Mouse (Mus musculus) kidney, postnatal 36 days (tissue): ENCODE measurements around the gene Ficd.

ENCODE experiments used
- DNase-seq, 2 experiments: peaks; one replicate each; pipeline ENCODE4 v3.0.0; 2021 to 2022; ENCODE audit warnings: mixed read lengths in 2 of 2

Gene Ficd

DNA sequence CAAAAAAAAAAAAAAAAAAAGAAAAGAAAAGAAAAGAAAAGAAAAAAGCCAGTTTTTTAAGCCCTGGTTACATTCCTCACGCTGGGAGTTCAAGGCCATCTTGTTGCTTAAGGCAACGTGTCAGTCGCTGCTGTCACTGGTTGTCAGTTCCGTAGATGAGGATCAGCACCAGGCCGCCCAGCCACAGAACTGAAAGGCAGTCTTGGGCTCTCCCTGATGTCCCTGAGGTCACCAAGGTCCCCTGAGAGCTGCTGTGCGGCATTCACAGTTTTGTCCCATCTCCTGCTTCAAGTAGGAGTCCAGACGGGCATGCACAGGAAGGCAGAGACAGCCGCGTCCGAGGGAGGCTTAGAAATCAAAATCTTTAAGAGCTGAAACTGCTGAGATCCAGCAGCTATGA, 40.0 kb downstream of the Ficd start:
- no peak for DNase-seq

GRCm38 (mm10) chr5:113776128-113776895, 40.7 kb downstream of the Ficd start:
- peak; percentile 62 to 65 for DNase-seq

GRCm38 (mm10) chr5:113776896-113777226, 41.3 kb downstream of the Ficd start:
- no peak for DNase-seq

DNA sequence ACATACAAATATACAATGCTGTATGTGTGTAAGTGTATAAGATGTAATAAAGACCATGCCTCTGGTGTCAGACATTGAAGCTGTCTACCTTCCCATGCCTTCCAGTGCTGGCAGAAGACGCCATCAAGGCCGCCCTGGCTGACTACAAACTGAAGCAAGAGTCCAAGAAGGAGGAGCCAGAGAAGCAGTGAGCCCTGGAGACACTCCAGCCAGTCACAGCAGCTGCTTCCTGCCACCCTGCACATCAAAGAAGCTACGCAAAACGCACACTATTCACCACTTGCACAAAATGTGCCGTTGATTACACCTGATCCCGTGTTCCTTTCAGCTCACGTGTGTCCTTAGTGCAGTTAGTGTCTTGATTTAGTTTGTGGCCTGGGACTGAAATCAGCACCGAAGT, 42.1 kb downstream of the Ficd start:
- DNase-seq, result peak; percentile 36 to 57

DNA sequence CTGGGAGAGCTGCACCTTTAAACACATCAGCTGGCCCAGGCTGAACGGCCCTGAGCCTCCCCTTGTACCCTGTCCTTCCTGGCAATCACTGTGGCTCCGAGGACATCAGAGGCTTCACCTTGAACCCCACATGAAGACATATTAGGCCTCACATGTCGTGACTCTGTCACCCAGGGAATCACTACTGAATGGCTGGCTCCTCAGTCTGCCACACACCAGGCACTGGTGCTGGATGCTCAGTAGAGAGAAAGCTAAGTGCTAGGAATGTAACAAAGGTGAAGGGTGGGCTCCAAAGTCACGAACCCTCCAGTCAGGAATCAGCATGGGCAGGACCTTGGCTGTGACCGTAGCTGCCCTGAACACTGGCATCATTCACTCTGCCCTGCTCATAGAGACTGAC, 44.0 kb downstream of the Ficd start:
- DNase-seq, result no peak

DNA sequence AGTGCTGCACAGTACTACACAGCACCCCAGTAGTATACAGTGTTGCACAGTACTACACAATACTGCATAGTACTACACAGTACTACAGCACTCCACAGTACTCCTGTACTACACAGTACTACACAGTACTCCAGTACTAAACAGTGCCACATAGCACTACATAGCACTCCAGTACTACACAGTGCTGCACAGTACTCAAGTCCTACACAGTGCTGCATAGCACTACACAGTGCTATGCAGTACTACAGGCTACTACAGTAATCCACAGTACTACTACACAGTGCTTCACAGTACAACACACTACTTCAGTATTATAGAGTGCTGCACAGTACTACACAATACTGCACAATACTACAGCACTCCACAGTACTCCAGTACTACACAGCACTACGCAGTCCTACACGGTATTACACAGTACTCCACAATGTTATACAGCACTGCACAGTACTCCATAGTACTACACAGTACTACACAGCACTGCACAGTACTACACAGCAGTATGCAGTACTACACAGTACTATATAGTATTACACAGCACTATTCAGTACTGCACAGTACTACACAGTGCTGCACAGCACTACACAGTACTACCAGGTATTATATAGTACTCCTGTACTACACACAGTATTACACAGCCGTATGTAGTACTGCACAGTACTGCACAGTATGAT, 44.6 kb downstream of the Ficd start:
- DNase-seq, result no peak

GRCm38 (mm10) chr5:113780763-113781162, 45.2 kb downstream of the Ficd start:
- DNase-seq, result no peak

DNA sequence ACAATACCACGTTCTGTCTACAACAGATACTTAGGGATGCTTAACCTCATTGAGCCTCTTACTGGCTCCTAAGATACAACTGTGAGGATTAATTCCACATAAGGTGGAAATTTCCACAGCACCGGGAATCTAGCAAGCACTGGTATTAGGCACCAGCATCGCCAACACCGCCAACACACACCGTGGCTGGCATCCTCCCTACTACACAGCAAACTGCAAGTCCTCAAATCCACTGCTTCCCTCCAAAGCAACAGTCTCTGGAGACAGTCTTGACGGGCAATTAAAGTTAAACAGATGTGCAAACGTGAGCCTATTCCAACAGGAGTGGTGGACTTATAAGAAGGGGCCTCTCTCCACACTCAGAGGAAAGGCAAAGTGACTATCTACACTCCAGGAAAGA, 45.7 kb downstream of the Ficd start:
- no peak for DNase-seq

- DNase-seq, result no peak
Measured at GRCm38 (mm10) chr5:113781875-113782274, 46.3 kb downstream of the Ficd start.

DNA sequence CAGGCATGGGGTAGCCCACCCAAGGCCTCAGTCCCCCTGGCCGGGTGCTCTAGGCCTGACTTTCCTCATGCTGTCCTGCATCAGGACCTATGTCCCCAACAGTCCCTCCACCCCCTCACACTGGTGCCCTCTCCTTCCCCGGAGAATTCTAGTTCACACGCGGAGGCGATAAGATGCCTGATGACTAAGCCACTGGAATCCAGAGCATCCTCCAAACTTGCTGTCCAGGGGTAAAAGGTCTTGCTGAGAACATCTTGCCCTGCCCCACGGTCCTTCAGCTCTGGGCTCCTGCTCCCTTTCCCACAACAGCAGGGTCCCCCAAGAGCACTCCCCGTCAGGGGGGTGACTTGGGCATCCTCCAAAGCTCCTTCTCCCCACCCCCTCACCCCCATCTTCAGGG, 47.0 kb downstream of the Ficd start:
- peak; percentile 39 to 50 for DNase-seq

DNA sequence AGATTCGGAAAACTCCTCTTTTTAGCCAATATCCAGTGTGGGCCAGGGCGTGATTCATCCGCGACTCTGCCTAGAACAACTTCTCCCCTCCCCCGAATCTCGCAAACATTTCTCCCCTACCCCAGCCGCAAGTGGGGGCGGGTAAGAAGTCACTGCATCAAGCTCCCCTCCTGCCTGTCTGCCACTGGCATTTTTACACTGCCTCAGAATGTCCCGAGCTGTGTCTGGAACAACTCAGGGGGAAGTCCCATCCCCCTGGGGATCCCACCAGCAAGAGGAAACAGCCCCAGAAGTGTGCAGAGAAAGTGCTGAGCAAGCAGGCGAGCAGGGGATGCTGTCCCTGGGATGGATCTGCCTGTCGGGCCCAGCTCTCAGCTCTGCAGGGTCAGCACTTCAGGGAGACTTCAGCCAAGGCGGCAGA, 48.0 kb downstream of the Ficd start:
- DNase-seq, result peak; percentile 66 to 75

DNA sequence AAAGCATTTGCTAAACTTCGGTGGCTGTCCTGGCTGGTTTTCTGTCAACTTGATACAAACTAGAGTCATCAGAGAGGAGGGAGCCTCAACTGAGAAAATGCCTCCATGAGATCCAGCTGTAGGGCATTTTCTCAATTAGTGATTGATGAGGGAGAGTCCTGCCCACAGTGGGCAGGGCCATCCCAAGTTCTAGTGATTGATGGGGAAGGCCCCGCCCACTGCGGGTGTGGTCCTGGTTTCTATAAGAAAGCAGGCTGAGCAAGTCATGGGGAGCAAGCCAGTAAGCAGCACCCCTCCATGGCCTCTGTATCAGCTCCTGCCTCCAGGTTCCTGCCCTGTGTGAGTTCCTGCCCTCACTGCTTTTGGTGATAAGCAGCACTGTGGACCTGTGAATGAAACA, 48.5 kb downstream of the Ficd start:
- DNase-seq, result peak in 1 of 2 experiments; percentile 49

- no peak for DNase-seq
Measured at GRCm38 (mm10) chr5:113786985-113787384, 51.4 kb downstream of the Ficd start.

- DNase-seq, result no peak
Measured at GRCm38 (mm10) chr5:113788645-113789044, 53.0 kb downstream of the Ficd start.

DNA sequence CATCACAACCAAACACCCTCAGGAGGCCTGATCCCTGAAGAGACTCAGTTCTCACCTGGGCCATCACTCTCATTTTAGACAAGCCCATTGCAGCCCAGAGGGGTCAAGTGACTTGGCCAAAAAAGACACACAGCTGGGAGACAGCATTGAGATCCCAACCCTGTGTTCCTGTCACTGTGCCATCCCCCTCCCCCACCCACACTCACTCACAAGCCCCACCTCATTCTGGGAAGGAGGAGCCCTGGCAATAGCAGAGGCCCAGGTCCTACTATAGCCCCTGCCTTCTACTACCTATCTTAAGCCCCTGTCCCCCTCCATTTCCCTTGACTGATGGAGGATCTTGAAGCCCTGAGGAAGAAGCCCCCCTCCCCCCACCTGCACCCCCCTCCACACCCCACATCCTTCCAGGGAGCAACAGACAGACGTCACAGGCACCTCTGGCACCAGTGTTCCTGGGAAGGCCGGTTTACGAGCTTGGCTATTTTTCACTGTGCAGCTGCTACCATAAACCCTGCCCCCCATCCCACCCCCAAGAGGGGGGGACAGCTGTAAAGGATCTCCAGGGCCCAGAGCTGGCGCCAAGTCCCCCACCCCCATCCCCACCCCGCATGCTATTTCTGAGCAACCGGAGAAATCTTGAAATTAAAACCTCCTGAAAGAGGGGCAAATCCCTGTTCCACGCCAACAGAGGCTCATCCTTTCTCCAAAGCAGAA, 53.6 kb downstream of the Ficd start:
- DNase-seq, result peak; percentile 59 to 73
